Mouse (Mus musculus) hindbrain, embryonic 11.5 days (tissue): ENCODE measurements around the gene Exo5. TPM values are rescaled to one million over a fixed set of nuclear protein-coding genes. Genes with fewer than 3 reads are reported as not detected.

Source experiments
- ATAC-seq: fragments of 200-750 bp; cut with Nextera tagmentation; 2 replicates; pipeline ENCODE4 v1.8.0; 2017; ENCODE audit warnings: mild to moderate bottlenecking, moderate TSS enrichment, moderate library complexity; ENCODE audit not compliant: low FRiP score
- DNase-seq: peaks from one replicate; pipeline ENCODE4 v3.0.0-alpha.2; 2015; ENCODE audit warnings: low spot score
- H3K27ac ChIP-seq: fragments of 300-500 bp; sonication (generic); 2 replicates; pipeline ENCODE4 v1.5.1; 2014; ENCODE audit warnings: mild to moderate bottlenecking, low read depth, low read length
- H3K27me3 ChIP-seq: fragments of 300-500 bp; sonication (generic); 2 replicates; pipeline ENCODE4 v1.6.1; 2014; ENCODE audit warnings: mild to moderate bottlenecking, low read length, moderate library complexity, mixed read lengths; ENCODE audit not compliant: control insufficient read depth, insufficient read depth
- H3K36me3 ChIP-seq: fragments of 300-500 bp; sonication (generic); 2 replicates; pipeline ENCODE4 v1.6.1; 2014; ENCODE audit warnings: mild to moderate bottlenecking, low read length, moderate library complexity, mixed read lengths; ENCODE audit not compliant: control insufficient read depth, insufficient read depth
- H3K4me1 ChIP-seq: fragments of 300-500 bp; sonication (generic); replicated peaks from 2 replicates; pipeline ENCODE4 v1.6.1; 2014; ENCODE audit warnings: low read length, mixed read lengths; ENCODE audit not compliant: control insufficient read depth, insufficient read depth
- H3K4me2 ChIP-seq: fragments of 300-500 bp; sonication (generic); replicated peaks from 2 replicates; pipeline ENCODE4 v1.6.1; 2014; ENCODE audit warnings: mild to moderate bottlenecking, low read depth, low read length
- H3K4me3 ChIP-seq: fragments of 300-500 bp; sonication (generic); 2 replicates; pipeline ENCODE4 v1.5.1; 2014; ENCODE audit warnings: low read depth, low read length
- H3K9ac ChIP-seq: fragments of 300-500 bp; sonication (generic); 2 replicates; pipeline ENCODE4 v1.6.1; 2014; ENCODE audit warnings: low read depth, low read length
- H3K9me3 ChIP-seq: fragments of 300-500 bp; sonication (generic); 2 replicates; pipeline ENCODE4 v1.6.1; 2016; ENCODE audit warnings: low read length; ENCODE audit not compliant: control insufficient read depth
- WGBS: fragments of 180-500 bp; shearing (Covaris S2); extraction: QIAGEN DNeasy Blood & Tissue Kit; methylation state at CpG from one replicate; pipeline ENCODE4 v1.1.7; 2014; 5-methylcytosine and 5-hydroxymethylcytosine counted together
- polyA plus RNA-seq: library from polyadenylated mRNA; unstranded; fragments of >200 nt; fragmentation: Nextera tagmentation; extraction: Ambion mirVana; gene quantifications from 2 replicates; pipeline ENCODE4 v1.2.1, GENCODE M21; 2014

Exo5 gene
- polyA plus RNA-seq: 32.0 and 37.1 TPM in 2 replicates

DNA sequence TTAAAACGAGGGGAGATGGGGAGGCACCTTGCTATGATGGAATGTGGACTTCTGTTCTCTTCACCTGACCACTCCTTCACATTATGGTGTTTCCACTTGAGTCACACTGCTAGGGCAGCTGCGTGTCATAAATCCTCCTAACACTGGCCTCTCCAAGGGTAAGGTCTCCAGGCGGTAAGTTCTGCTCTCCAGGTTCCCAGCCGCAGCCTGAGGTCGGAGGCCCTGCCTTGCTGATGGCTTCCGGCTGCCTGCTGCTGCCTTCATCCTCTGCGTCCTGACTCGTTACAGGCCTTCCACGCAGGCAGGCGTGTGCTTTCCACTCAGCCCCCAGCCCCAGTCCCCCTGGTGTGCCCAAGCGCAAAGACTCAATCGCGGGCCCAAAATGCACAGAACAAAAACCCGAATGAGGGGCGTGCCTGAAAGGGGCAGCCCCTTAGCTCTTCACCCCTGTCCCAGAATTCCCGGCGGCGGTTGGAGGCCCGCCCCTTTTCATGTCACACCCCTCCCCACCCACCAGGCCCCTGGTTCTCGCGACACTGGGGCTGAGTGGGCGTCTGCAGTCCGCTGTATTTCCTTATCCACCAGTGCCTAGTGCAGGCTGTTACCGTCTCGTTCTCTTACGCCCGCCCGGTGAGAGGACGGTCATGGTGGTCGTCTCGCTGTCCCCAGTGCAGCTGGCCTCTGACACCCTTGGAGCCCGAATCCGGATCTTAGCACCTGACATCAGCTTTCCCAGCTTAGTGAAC lies at the start of gene Exo5:
Exo5 (minus strand) TSS at position 464 of the 746 bp plus-strand sequence.
- Histone ChIP-seq H3K9ac (peak within 1 kb of the TSS; percentile 89), H3K36me3 (peaks cover 12% of the 10 kb centered on the region), H3K4me1 (no peaks in the 10 kb centered on the region), H3K27me3 (no peaks in the 10 kb centered on the region), H3K9me3 (no peaks in the 10 kb centered on the region), H3K27ac (peak within 1 kb of the TSS; percentile 85), H3K4me2 (peak within 1 kb of the TSS; percentile 47), H3K4me3 (peak within 1 kb of the TSS; percentile 62)
- WGBS: under 1% methylated on average over 33 of the region's 33 CpGs
- peak; percentile 98 for ATAC-seq
- peak; percentile 95 for DNase-seq

DNA sequence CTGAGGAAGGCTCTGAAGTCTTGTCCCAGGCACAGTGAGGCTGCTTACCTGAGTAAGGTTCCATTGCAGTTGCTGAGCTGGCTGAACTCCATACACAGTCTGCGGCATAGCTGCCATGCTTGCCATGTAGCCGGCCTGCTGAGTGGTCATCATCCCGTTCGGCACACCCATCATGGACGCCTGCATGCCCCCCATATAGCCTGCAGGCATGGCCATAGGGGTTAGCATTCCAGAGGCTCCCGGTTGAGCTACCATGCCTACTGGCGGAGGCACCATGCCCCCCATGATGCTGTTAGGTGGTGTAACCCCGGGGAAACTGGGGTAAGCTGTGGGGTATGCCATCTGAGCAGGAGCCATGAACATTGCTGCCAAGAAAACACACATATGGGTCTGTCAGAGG lies 47.0 kb upstream of the Exo5 start:
- ATAC-seq: no peak
- no peaks in the 10 kb centered on the region for H3K36me3 ChIP-seq

DNA sequence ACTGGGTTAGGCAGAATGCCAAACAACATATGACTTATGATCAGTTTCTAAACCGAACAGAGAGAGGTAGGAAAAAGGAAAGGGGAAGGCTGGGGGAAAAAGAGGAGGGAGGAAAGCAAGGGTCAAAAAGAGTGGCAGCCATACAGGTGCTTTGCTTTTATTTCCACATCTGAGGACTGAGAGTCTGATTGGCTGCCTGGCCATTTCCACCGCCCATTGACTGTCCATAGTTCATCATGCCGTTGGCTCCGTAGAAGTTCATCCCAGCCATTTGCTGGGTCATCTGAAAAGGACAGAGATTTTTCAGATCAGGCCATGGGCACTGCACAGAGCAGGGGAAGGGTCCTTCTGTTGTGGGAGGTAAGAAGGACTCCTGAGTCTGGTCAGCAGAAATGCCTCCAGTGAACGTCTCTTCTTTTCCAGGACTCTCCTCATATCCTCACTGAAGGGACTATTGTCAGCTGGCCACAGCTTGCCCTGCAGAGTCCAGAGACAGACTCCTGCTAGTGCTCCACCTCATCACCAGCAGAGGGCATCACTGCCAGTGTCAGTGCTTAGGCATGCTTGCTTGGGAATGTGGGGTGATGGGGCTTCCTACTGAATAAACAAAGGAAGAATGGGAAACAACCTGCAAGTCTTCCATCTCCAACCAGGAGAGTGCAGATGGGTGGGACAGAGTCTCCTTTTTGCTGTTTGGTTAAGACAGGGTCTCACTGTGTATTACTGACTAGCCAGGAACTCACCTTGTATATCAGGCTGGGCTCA lies 44.7 kb upstream of the Exo5 start:
- Histone ChIP-seq H3K9me3 (no peaks in the 10 kb centered on the region), H3K27ac (no peak overlapping the region), H3K4me2 (no peak overlapping the region), H3K36me3 (no peaks in the 10 kb centered on the region), H3K27me3 (no peaks in the 10 kb centered on the region), H3K9ac (no peak overlapping the region), H3K4me3 (no peak overlapping the region), H3K4me1 (no peaks in the 10 kb centered on the region)
- ATAC-seq (no peak), DNase-seq (peak; percentile 37)
- 89% methylated on average over 5 of the region's 5 CpGs for whole genome bisulfite sequencing

More for the DNA sequence above, 47.0 kb upstream of the Exo5 start:
- Histone ChIP-seq H3K27me3 (no peaks in the 10 kb centered on the region), H3K9me3 (no peaks in the 10 kb centered on the region), H3K9ac (no peak overlapping the region), H3K27ac (no peak overlapping the region), H3K4me2 (no peak overlapping the region), H3K4me3 (no peak overlapping the region), H3K4me1 (no peaks in the 10 kb centered on the region)
- no peak for DNase-seq
- 90% methylated on average over 8 of the region's 8 CpGs for WGBS

DNA sequence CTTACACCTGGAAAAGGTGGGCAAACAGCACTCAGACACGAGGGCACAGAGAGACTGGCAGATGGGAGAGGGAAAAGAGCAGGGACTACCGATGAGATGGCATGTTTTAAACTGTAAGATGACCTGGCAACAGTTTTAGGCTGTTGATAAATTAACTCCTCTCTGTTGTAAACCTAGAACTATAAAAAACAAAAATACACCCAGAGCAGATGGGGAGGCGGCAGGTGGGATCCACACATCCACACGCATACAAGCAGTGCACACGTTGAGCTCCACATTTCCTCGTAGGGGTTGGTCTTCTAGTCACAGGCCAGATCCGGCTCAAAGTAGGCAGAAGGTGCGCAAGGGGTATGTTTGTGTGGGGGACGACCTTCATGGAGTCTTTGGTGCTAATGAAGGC lies 43.7 kb upstream of the Exo5 start:
- no peaks in the 10 kb centered on the region for H3K36me3 ChIP-seq
- H3K4me1 ChIP-seq: no peaks in the 10 kb centered on the region
- WGBS: 91% methylated on average over 9 of the region's 9 CpGs
- no peaks in the 10 kb centered on the region for H3K27me3 ChIP-seq
- no peak for DNase-seq
- no peaks in the 10 kb centered on the region for H3K9me3 ChIP-seq
- H3K4me3 ChIP-seq: no peak overlapping the region
- H3K4me2 ChIP-seq: no peak overlapping the region
- no peak overlapping the region for H3K9ac ChIP-seq
- H3K27ac ChIP-seq: no peak overlapping the region
- no peak for ATAC-seq

DNA sequence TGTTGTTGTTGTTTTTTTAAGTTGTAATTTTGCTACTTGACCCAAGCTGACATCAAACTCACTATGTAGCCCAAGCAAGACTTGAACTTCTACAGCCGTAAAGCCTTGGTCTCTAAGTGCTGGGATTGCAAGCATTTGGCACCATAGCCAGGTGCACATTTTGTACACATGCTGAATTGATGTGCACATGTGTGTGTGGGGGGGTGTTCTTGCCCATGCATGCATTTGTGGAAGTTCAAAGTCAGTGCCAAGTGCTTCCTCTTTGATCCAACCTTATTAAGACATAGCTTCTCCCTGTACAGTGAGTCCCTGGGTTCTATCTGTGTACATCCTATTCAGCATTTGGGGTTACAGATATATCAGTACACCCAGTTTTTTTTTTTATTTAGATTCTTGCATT lies 30.8 kb upstream of the Exo5 start:
- Histone ChIP-seq H3K27ac (no peak overlapping the region), H3K9ac (no peak overlapping the region), H3K27me3 (no peaks in the 10 kb centered on the region), H3K9me3 (no peaks in the 10 kb centered on the region), H3K36me3 (no peaks in the 10 kb centered on the region), H3K4me2 (no peak overlapping the region), H3K4me1 (no peaks in the 10 kb centered on the region), H3K4me3 (no peak overlapping the region)
- DNase-seq (no peak), ATAC-seq (no peak)
- 97% methylated on average over 1 of the region's 1 CpGs for WGBS

DNA sequence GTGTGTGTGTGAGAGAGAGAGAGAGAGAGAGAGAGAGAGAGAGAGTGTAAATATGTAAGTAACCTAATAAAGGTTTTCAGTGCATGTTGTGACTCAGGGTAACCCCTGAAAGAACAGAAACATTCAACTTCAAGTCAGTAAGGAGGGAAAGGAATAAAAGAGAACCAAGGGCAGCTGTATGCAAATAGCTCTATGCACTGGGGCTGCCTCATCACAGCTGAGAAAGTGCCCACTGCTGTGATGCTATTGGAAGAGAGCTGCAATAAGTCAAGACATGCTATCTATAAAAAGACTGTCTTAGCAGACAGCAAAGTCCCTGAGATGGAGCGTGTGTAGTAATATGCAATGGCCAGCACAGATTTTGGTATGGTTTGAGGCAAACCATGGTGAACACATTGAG lies 28.9 kb upstream of the Exo5 start:
- H3K27me3 ChIP-seq: no peaks in the 10 kb centered on the region
- no peaks in the 10 kb centered on the region for H3K9me3 ChIP-seq
- no peaks in the 10 kb centered on the region for H3K36me3 ChIP-seq
- WGBS: 76% methylated on average over 1 of the region's 1 CpGs
- DNase-seq: no peak
- H3K9ac ChIP-seq: no peak overlapping the region
- H3K4me3 ChIP-seq: no peak overlapping the region
- no peak overlapping the region for H3K27ac ChIP-seq
- H3K4me2 ChIP-seq: no peak overlapping the region
- no peaks in the 10 kb centered on the region for H3K4me1 ChIP-seq
- ATAC-seq: no peak

DNA sequence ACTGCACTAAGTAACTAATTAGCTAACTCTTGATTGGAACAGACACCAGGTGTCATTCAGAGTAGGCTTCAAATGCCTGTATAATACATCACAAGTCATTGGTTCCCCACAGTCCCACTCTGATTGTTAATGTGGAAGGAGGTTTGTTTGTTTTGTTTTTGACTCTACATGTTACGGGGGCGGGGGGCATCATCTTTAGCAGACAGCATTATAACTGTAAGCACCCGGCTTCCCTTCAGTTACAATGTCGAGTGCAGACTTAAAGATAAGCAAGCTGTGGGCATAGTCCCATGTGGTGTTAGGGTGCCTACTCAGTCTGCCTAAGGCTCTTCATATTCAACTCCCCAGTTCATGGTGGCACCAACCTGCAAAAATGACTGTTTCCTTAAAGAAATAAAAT lies 28.2 kb upstream of the Exo5 start:
- DNase-seq (no peak), ATAC-seq (no peak)
- Histone ChIP-seq H3K9ac (no peak overlapping the region), H3K9me3 (no peaks in the 10 kb centered on the region), H3K4me3 (no peak overlapping the region), H3K27ac (no peak overlapping the region), H3K4me1 (no peaks in the 10 kb centered on the region), H3K36me3 (no peaks in the 10 kb centered on the region), H3K4me2 (no peak overlapping the region), H3K27me3 (no peaks in the 10 kb centered on the region)
- 92% methylated on average over 4 of the region's 4 CpGs for WGBS

DNA sequence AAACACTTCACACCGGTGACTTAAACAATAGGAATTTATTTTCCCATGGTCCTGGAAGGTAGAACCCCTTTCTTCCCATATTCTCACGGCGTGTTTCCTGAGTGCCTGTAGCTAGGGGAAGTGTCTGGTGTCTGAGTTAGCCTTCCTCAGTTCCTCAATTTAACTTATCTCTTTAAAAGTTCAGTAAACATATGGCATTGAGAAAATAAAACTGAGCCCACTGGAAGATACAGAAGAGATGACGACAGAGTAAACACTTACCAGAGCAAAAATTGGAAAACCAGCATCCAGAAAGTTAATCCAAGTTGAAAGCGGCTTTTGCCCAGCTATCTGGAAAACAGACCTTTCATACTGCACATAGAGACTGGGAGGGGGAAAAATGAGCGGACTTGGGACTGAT lies 27.3 kb upstream of the Exo5 start:
- Histone ChIP-seq H3K9me3 (no peaks in the 10 kb centered on the region), H3K9ac (peak overlapping the region; percentile 84; the same call in 1 of the 2 replicates), H3K4me2 (peak overlapping the region; percentile 77), H3K4me3 (peak overlapping the region; percentile 76), H3K27ac (0 out of 2 replicates have a peak overlapping the region, but pooled peaks have one; percentile 60), H3K36me3 (no peaks in the 10 kb centered on the region), H3K4me1 (no peaks in the 10 kb centered on the region), H3K27me3 (no peaks in the 10 kb centered on the region)
- ATAC-seq (no peak), DNase-seq (peak; percentile 10)
- 57% methylated on average over 6 of the region's 6 CpGs for WGBS
